Mouse (Mus musculus) cerebellum, postnatal 10 days (tissue): Measurements from ENCODE around the gene 4930451I11Rik.

Experiments
- DNase-seq, 2 experiments: peaks; one replicate each; pipeline ENCODE4 v3.0.0; 2021; ENCODE audit warnings: mixed read lengths in 2 of 2

Gene 4930451I11Rik

DNA sequence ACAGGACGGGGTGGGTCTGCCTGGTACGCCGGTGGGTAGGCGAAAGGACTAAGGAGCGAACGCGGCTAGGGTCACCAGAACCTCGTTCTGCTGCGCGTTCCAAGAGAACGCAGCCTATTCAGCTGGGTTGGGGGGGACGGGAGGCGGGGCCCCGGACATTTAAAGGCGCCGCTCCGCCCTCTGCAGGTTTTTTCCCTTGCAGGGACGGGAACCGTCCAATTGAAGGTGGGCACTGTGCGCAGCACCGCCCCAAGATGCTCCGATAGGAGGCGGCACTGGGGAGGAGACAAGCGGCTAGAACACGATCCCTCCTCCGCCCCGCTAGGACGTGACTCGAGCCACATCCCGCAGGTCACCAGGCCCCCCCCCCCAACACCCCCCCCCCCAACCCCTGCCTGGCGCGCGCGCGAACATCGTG lies 32.4 kb downstream of the 4930451I11Rik start:
- peak; percentile 97 to 99 for DNase-seq

DNA sequence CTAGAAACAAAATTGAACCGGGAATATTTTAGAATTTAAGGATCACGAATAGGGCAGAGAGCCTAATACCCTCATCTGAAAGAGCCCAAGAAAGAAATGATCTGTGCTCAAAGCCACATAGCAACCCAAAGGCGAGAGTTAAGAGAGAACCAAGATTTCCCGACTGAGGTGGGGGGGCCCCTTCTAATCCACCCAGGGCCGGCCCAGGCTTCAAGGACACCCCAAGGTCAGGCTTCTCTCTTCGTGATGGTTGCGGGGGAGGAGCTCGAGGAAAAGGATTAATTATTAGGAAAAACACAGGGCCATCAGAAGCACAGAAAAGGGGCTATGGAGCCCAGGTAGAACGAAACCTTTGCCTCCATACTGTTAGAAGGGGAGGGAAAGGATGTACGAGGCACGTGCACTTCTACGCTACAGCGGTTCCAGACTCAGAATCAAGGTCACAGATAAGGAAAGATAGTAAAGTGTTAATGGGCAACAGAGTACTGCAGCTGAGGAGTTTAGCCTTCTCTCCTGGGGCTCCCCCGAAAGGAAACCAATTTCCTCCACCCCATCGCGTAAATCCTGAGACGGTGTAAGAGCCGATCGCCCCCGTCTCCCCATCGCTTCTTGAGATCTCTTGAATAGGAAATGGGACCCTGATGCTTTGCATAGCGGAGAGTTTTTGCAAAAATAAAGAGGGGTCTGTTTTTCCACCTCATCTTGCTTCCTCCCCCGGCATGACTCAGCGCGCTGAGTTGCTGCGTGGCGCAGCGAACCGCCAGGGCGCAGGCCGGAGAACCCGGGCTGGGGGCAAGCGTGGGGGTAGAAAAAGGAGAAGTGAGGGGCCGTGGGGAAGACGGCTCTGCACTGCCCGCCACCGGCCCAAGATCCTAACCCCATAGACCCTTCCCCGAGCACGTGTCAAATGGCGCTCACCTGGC lies 33.1 kb downstream of the 4930451I11Rik start:
- DNase-seq: peak; percentile 60 to 72

DNA sequence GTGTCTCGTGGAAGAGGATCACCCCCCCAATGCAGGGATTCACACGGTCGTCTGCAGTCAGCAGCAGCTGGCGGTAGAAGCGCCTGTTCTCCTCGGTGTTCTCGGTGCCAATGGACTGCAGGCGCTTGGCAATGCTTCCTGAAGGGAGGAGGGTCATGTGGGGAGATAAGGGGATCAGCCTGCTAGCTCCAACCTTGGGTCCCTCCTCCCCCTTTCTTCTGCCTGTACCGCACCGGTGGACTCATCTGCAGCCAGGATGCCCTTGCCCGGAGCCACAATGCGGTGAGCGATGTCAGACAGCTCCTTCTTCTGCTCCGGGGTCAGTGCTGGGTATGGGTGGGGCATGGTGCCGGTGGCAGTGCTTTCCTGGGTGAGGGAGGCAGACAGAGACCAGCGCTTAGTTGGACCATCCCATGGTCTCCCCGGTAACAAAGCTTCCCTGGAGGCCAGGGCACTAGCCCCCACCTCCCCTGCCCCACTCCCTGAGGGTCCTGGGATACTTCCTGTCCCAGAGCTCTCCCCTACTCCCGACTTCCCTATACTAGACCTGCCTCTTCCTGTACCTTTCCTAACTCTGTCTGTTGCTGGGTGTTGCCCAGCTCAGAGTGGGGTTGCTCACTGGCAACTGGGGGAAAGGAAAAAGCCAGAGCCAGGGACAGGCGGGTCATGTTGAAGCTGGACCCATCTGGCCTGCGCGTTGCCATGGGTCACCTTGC lies 33.9 kb downstream of the 4930451I11Rik start, which contains the start of gene Fam57b:
Fam57b (plus strand) TSS at position 258 of the 716 bp plus-strand sequence.
- DNase-seq: peak; percentile 88 to 91

DNA sequence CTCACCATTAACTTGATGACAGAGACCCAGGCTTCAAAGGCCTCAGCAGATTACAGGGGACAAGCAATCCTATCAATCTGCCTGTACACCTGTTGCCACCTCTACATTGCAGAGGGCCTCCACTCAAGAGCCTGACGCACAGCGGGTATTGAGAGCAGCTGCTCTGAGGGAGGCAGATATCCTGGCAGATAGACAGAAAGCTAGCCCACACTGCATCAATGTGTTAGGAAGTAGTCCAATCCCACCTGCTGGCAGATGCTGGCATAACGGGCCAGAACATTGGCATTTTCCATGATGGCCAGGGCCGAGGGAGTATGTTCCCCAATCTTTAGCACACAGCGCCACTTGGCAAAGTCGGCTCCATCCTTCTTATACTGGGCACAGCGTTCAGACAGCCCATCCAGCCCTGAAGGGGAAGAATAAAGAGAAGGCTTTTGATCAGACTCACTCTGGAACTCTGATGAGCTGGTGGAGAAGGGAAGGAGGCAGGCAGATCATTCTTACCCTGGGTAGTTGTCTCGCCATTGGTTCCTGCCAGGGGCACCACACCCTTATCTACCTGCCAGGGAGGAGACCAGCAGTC lies 35.0 kb downstream of the 4930451I11Rik start:
- peak; percentile 80 to 82 for DNase-seq

DNA sequence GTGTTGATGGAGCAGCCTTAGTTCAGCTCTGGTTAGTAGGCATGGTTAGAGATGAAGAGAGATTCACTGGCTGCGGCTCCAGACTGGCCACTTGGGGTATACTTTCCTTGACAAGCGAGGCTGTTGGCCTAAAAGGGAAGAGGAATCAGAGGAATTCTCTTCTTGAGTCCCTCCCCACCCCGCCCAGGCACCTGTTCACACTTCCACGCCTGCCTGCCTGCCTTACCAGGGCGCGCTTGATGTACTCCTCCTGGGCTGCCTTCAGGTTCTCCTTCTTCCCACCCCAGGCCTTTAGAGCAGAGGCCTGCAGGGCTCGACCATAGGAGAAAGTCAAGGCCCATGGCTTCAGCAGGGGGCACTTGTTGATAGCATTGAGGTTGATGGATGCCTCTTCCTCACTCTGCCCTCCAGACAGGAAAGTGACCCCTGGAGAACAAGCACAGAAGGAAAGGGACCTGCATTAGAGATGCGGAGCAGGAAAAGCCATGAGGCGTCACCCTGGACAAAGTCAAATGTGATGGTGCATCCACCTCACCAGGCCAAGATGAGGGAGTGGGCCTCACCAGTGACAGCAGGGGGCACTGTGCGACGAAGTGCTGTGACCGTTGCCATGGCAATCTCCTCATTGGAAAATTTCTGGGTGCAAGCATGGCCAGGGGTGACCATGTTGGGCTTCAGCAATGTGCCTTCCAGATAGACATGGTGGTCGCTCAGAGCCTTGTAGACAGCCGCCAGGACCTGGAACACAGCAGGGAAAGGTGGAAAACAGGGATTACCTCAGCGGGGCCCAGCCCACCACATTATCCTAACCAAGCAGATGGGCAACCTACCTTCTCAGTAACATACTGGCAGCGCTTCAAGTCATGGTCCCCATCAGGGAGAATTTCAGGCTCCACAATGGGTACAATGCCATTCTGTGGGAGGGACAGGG lies 35.8 kb downstream of the 4930451I11Rik start:
- DNase-seq: no peak

DNA sequence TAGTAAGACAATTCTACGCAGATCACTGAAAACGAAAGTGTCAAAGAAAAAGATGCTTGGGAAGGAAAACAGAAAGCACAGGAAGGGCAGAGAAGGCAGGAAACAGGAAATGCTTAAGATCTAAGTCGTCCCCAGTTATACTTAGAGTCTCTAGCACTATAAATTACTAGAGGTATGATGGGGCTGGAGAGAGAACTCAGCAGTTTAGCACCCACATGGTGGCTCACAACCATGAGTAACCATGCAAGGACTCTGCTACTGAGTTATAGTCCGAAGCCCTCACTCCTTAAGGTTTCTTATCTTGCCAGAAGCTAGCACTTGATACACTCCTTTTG lies 37.2 kb downstream of the 4930451I11Rik start:
- DNase-seq: no peak

DNA sequence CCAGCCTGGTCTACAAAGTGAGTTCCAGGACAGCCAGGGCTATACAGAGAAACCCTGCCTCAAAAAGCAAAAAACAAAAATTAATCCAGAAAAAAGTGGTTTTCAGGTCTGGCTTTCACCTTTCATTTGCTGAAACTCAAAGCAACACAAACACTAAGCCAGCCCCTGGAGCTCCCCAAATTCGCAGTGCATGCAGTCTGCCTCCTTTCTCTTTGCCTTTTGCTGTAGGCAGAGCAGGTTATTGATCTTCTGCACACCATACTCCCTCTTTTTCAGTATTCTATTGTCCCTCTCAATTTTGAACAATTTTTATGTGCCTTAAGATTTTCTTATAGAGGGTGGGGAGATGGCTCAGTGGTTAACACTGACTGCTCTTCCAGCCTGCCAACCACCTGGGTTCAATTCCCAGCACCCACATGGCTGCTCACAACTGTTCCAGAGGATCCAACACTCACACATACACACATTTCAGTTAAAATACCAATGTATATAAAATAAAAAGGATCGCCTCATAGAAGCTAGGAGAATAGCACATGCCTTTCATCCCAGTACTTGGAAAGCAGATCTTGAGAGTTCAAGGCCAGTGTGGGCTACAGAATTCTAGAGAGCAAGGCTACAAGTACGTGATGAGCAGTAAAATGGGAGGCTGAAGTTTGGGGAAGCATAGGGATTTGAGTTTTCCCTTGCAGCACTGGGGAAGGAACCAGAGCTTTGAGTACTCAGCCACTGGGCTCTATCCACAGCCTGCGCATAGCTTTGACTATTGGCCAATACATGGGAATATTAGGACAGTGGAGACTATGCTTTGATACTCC lies 37.8 kb downstream of the 4930451I11Rik start:
- no peak for DNase-seq

DNA sequence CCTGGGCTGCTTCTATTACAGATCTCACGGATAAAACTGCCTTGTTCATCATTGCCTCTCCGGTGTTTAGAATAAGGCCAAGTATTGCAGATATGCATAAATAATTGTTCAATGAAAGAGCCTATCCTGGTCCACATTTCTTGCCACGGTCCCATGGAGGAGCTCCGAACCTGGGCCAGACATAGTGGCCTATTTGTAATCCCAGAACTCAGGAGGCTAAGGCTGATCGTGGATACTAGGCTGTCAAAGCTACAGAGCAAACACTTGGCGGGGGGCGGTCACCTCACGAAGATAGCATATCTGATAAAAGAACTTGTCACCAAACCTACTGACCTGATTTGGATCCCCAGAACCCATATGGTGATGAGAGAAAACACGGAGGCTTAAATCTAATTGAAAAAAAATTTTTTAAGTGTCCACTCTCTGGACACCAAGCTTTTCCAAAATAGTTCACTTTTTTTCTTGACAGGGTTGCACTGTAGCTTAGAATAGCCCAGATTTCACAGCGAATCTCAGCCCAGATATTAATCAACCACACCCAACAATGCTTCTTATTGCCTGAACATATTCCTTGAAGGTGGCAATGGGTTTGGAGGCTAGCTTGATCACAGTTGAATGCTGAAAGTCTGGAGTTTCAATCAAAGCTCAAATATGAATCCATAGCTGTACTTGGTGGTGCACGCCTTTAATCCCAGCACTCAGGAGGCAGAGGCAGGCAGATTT lies 38.6 kb downstream of the 4930451I11Rik start:
- DNase-seq: no peak

DNA sequence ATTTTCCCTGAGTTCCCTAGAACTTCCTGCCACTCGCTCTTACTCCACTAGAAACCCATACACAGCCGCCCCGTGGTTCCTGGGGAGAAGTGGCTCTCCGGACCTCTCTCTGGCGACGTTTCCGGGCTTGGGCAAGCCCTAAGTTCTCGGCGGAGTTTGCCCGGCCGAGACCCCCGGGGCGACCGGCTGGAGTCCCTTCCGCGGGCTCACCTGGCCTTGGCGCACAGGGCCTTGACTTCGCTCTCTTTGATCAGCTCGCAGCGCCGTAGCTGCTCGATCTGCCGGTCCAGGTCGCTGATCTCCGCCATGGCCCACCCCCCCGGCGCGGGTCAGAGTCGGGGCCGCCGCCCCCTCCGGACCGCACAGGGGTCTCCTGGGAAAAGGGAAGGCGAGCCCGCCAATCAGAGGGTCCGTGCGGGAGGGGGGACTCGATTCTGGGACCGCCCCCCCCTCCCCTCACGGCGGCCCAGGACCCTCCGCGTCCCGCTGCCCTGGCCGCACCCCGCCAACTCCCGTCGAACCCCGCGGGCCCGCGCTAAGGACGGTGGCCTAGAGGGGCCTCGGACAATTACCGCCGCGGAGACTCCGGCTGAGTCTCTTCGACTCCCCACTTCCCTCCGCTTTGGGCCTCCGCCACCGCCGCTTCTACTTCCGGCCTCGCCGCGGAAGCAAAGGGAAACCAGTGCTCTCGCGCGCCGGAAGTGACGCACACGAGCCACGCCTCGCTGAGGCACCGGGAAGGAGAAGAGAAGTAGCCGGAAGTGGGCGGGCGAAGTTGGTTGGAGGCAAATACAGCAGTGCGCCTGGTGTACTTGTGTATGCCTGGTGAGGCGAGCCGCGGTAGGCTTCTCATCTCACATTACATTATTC lies 39.4 kb downstream of the 4930451I11Rik start, which contains the start of gene Ppp4c:
Ppp4c (minus strand) TSS at position 646 of the 870 bp plus-strand sequence.
- peak; percentile 98 to 99 for DNase-seq

DNA sequence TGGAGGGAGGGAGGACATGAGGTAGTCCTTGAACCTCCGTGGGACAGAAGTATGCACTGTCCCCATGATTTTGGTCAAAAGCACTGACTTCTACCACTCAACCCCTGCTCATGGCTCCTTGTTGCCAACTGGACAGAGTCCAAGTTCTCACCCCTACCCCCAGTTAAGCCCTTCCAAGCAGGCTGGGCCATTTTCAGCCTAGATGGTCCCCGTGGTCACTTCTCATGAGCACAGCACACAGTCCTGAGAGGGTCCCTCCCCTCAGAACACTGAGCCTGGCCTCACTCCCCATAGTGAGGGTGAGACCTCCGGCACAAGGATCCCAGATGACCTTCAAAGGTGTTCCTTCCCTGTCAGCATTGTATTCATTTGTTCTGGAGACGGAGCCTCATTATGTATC lies 42.3 kb downstream of the 4930451I11Rik start:
- no peak for DNase-seq

DNA sequence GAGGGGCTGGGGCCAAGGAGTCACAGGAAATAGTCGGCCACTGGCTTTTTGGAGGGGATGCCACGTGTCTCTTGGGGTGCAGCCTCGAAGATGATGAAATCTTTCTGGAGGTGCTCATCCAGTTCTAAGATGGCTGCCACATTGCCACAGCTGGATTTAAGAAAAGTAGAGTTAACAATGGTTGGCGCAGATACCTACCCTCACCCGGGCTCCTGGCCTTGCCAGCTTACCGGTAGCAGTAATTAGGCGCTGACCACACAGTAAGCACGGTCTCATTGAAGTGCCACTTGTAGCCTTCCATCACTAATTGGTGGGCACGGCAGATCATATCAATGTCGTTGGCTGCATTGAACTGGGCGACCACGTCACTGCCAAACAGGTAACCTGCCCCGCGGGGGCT lies 45.3 kb downstream of the 4930451I11Rik start:
- DNase-seq: no peak

DNA sequence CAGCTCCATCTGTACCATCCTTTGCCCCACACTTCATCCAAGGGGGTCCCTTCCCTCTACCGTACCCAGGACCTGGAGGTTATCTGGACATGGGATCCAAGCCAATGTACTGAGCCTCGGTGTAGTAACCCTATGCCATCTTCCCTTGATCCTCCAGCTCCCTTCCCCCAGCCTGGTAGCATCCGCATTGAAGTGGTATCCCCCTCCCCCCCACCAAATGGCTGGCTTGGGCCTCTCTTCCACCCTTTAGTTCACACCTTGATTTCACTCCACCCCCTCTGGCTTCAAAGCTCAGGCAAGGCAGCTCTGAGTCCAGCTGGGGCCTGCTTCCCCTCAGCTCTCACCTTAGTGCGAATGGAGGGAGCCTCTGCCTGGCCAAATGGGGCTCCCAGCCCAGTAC lies 46.4 kb downstream of the 4930451I11Rik start:
- no peak for DNase-seq

DNA sequence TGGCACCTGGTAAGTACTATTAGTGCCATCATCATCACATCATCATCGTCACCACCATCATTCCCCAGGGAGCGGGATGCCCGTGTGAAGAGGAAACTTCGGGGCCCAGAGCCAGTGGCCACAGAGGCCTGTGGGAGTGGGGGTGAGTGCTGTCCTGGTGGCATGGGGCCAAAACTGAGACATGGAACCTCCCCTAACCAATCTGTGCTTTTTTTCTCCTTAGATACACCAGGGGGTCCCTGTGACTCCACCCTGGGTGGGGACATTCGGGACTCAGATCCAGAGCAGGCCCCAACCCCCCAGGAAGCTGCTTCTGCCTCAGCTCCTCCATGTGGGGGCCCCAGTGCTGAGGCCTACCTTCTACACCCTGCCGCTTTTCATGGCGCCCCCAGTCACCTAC lies 47.0 kb downstream of the 4930451I11Rik start:
- DNase-seq: peak; percentile 43 to 48

DNA sequence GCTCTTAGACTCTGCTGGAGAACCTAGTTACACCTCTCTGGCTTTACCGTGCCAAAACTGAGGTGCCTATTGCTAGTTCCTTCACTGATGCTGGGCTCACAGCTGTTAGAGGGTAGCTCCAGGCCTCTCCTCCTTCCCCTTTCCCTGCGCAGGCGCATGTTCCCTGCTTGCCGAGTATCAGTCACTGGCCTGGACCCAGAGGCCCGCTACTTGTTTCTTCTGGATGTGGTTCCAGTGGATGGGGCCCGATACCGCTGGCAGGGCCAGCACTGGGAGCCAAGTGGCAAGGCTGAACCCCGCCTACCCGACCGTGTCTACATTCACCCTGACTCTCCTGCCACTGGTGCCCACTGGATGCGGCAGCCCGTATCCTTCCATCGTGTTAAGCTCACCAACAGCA lies 48.7 kb downstream of the 4930451I11Rik start:
- no peak for DNase-seq

DNA sequence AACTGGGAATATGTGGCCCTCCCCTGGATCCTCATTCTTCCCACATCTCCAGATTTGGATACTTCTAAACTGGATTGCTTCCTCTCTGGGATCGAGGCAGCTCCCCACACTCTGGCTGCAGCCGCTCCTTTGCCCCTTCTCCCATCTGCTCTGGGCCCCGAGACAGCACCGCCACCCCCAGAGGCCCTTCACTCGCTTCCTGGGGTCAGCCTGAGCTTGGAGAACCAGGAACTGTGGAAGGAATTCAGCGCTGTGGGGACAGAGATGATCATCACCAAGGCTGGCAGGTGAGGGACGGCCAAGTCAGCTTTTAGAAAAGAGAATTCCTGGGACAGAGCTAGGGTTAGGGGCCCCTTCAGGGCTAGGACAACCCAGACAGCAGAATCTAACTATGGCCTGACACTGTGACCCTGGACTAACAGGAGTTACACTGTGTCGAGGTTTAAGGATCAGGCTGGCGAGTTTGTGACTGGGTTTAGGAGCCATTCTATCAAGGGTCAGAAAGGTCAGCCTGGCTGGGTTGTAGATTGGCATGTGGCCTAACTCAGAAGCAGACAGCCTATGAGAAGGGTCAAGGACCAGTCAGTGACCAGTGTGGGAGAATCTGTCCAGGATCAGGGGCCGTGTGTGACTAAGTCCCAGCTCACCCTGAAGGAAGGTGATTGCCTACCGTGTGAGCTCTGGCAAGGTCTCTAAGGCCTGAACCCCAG lies 49.6 kb downstream of the 4930451I11Rik start:
- DNase-seq: no peak

DNA sequence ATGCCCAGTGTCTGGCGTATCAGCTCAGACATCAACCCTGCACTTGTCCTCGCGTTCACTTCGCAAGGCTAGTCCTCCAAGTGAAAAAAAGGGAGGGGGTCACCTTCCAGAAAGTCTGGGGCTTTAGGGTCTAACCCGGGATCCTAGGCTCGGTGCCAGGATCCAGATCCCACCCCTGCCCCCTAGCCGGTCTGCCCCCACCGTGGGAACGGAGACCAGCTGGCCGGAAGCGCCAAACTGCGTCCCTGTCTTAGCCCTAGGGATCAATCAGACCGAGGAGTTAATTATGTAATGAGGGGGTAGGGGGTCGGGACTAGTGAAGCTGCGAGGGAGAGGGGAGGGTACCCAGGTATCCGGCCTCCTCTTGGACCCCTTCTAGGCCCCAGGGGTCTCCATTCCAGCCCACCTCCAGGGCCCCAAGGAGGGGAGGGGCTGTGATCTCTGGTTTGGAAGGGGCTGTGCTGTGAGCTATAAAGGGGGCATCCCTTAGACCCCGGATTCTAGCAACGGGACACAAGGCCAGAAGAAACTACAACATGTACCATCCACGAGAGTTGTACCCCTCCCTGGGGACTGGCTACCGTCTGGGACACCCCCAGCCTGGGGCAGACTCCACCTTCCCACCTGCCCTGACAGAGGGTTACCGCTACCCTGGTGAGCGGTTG lies 50.3 kb downstream of the 4930451I11Rik start, which contains the start of gene Tbx6:
Tbx6 (plus strand) TSS at position 513 of the 665 bp plus-strand sequence.
- peak; percentile 72 to 75 for DNase-seq
